Mouse (Mus musculus) kidney, embryonic 15.5 days (tissue): ENCODE data around the gene Zfyve19. TPM values are rescaled to one million over a fixed set of nuclear protein-coding genes. Genes with fewer than 3 reads are reported as not detected.
A peak's percentile ranks its signal among the peaks of the same experiment; 100 is the strongest.

Experiments
- ATAC-seq: fragments of 200-750 bp; cut with Nextera tagmentation; replicated peaks from 2 replicates; pipeline ENCODE4 v1.8.0; 2017; ENCODE audit warnings: moderate TSS enrichment; ENCODE audit not compliant: low FRiP score
- H3K27ac ChIP-seq: fragments of 300-500 bp; sonication (generic); 2 replicates; pipeline ENCODE4 v1.5.1; 2015; ENCODE audit warnings: mild to moderate bottlenecking, inconsistent platforms
- H3K27me3 ChIP-seq: fragments of 300-500 bp; sonication (generic); 2 replicates; pipeline ENCODE4 v1.6.1; 2015; ENCODE audit warnings: inconsistent platforms
- H3K36me3 ChIP-seq: fragments of 300-500 bp; sonication (generic); 2 replicates; pipeline ENCODE4 v1.6.1; 2015; ENCODE audit warnings: inconsistent platforms
- H3K4me1 ChIP-seq: fragments of 300-500 bp; sonication (generic); 2 replicates; pipeline ENCODE4 v1.6.1; 2015; ENCODE audit warnings: inconsistent platforms
- H3K4me2 ChIP-seq: fragments of 300-500 bp; sonication (generic); 2 replicates; pipeline ENCODE4 v1.6.1; 2015; ENCODE audit warnings: moderate library complexity, mild to moderate bottlenecking, inconsistent platforms
- H3K4me3 ChIP-seq: fragments of 300-500 bp; sonication (generic); replicated peaks from 2 replicates; pipeline ENCODE4 v1.5.1; 2015; ENCODE audit warnings: mild to moderate bottlenecking, inconsistent platforms
- H3K9ac ChIP-seq: fragments of 300-500 bp; sonication (generic); 2 replicates; pipeline ENCODE4 v1.6.1; 2015; ENCODE audit warnings: mild to moderate bottlenecking, inconsistent platforms
- H3K9me3 ChIP-seq: fragments of 300-500 bp; sonication (generic); replicated peaks from 2 replicates; pipeline ENCODE4 v1.6.1; 2016; ENCODE audit warnings: inconsistent platforms
- WGBS: fragments of 180-500 bp; shearing (Covaris S2); methylation state at CpG from one replicate; pipeline ENCODE4 v1.1.7; 2015; ENCODE audit warnings: mixed read lengths; 5-methylcytosine and 5-hydroxymethylcytosine counted together
- polyA plus RNA-seq: library from polyadenylated mRNA; unstranded; fragments of >200 nt; fragmentation: Nextera tagmentation; extraction: Ambion mirVana; gene quantifications from 2 replicates; pipeline ENCODE4 v1.2.1, GENCODE M21; 2015

The Zfyve19 gene
- polyA plus RNA-seq, 1 experiment from 2014 or later: 55.4 TPM

- no peak overlapping the region for H3K27ac ChIP-seq
- no peak for ATAC-seq
Measured at GRCm38 (mm10) chr2:119240075-119240818, 31.8 kb downstream of the Zfyve19 start.

GRCm38 (mm10) chr2:119240819-119241186 is 32.4 kb downstream of the Zfyve19 start:
- peaks cover 44% of the 10 kb centered on the region for H3K27me3 ChIP-seq
- no peak overlapping the region for H3K27ac ChIP-seq
- no peak for ATAC-seq
- H3K9ac ChIP-seq: no peak overlapping the region
- no peak overlapping the region for H3K4me2 ChIP-seq
- H3K4me3 ChIP-seq: no peak overlapping the region
- no peaks in the 10 kb centered on the region for H3K36me3 ChIP-seq
- 89% methylated on average over 4 of the region's 4 CpGs for WGBS
- H3K9me3 ChIP-seq: no peaks in the 10 kb centered on the region
- peaks cover 26% of the 10 kb centered on the region for H3K4me1 ChIP-seq

More at GRCm38 (mm10) chr2:119240075-119240818, 31.8 kb downstream of the Zfyve19 start:
- Histone ChIP-seq H3K9ac (no peak overlapping the region), H3K4me2 (peak overlapping the region; percentile 93; the same call in 1 of the 2 replicates), H3K4me1 (peaks cover 26% of the 10 kb centered on the region), H3K27me3 (peaks cover 49% of the 10 kb centered on the region), H3K36me3 (no peaks in the 10 kb centered on the region), H3K4me3 (no peak overlapping the region), H3K9me3 (no peaks in the 10 kb centered on the region)
- WGBS: 52% methylated on average over 4 of the region's 4 CpGs

GRCm38 (mm10) chr2:119242548-119242947 is 34.1 kb downstream of the Zfyve19 start:
- Histone ChIP-seq H3K9me3 (no peaks in the 10 kb centered on the region), H3K4me3 (no peak overlapping the region), H3K4me1 (peaks cover 13% of the 10 kb centered on the region), H3K9ac (no peak overlapping the region), H3K27me3 (peaks cover 26% of the 10 kb centered on the region), H3K27ac (no peak overlapping the region), H3K36me3 (0 out of 2 replicates have a peak, but pooled peaks cover 5% of the 10 kb centered on the region), H3K4me2 (no peak overlapping the region)
- WGBS: 70% methylated on average over 9 of the region's 9 CpGs
- ATAC-seq: peak; percentile 61; the same call in 1 of the 2 replicates

- no peak overlapping the region for H3K27ac ChIP-seq
- peaks cover 1% of the 10 kb centered on the region for H3K27me3 ChIP-seq
- H3K36me3 ChIP-seq: 0 out of 2 replicates have a peak, but pooled peaks cover 5% of the 10 kb centered on the region
- peaks cover 4% of the 10 kb centered on the region; the same call in 1 of the 2 replicates for H3K4me1 ChIP-seq
- WGBS: 77% methylated on average over 7 of the region's 7 CpGs
- no peak for ATAC-seq
- H3K9me3 ChIP-seq: no peaks in the 10 kb centered on the region
- H3K4me2 ChIP-seq: no peak overlapping the region
- no peak overlapping the region for H3K4me3 ChIP-seq
- H3K9ac ChIP-seq: no peak overlapping the region
Measured at GRCm38 (mm10) chr2:119245246-119245645, 36.8 kb downstream of the Zfyve19 start.

- no peak overlapping the region for H3K4me2 ChIP-seq
- no peak overlapping the region for H3K27ac ChIP-seq
- peaks cover 4% of the 10 kb centered on the region; the same call in 1 of the 2 replicates for H3K4me1 ChIP-seq
- no peak for ATAC-seq
- WGBS: 83% methylated on average over 9 of the region's 9 CpGs
- H3K27me3 ChIP-seq: peaks cover 3% of the 10 kb centered on the region; the same call in 1 of the 2 replicates
- no peak overlapping the region for H3K4me3 ChIP-seq
- no peak overlapping the region for H3K9ac ChIP-seq
- no peaks in the 10 kb centered on the region for H3K9me3 ChIP-seq
- 0 out of 2 replicates have a peak, but pooled peaks cover 5% of the 10 kb centered on the region for H3K36me3 ChIP-seq
Measured at GRCm38 (mm10) chr2:119247904-119248303, 39.5 kb downstream of the Zfyve19 start.

- Histone ChIP-seq H3K36me3 (0 out of 2 replicates have a peak, but pooled peaks cover 5% of the 10 kb centered on the region), H3K9me3 (no peaks in the 10 kb centered on the region), H3K4me1 (peaks cover 4% of the 10 kb centered on the region; the same call in 1 of the 2 replicates), H3K27me3 (peaks cover 16% of the 10 kb centered on the region), H3K27ac (no peak overlapping the region), H3K4me3 (no peak overlapping the region), H3K9ac (no peak overlapping the region), H3K4me2 (no peak overlapping the region)
- 66% methylated on average over 4 of the region's 4 CpGs for WGBS
- no peak for ATAC-seq
Measured at GRCm38 (mm10) chr2:119249592-119250061, 41.2 kb downstream of the Zfyve19 start.

GRCm38 (mm10) chr2:119250377-119250776 is 42.0 kb downstream of the Zfyve19 start:
- ATAC-seq: no peak
- H3K4me3 ChIP-seq: no peak overlapping the region
- WGBS: 68% methylated on average over 5 of the region's 5 CpGs
- H3K9me3 ChIP-seq: no peaks in the 10 kb centered on the region
- H3K27ac ChIP-seq: no peak overlapping the region
- H3K27me3 ChIP-seq: peaks cover 24% of the 10 kb centered on the region
- 0 out of 2 replicates have a peak, but pooled peaks cover 5% of the 10 kb centered on the region for H3K36me3 ChIP-seq
- no peak overlapping the region for H3K4me2 ChIP-seq
- no peak overlapping the region for H3K9ac ChIP-seq
- peaks cover 4% of the 10 kb centered on the region; the same call in 1 of the 2 replicates for H3K4me1 ChIP-seq

GRCm38 (mm10) chr2:119250826-119251478 is 42.5 kb downstream of the Zfyve19 start:
- H3K4me1 ChIP-seq: peaks cover 4% of the 10 kb centered on the region; the same call in 1 of the 2 replicates
- H3K36me3 ChIP-seq: 0 out of 2 replicates have a peak, but pooled peaks cover 5% of the 10 kb centered on the region
- ATAC-seq: peak; percentile 69
- H3K27me3 ChIP-seq: peaks cover 27% of the 10 kb centered on the region
- H3K9ac ChIP-seq: no peak overlapping the region; the same call in 1 of the 2 replicates
- peak overlapping the region; percentile 25; the same call in 1 of the 2 replicates for H3K27ac ChIP-seq
- no peaks in the 10 kb centered on the region for H3K9me3 ChIP-seq
- 15% methylated on average over 11 of the region's 11 CpGs for WGBS
- H3K4me2 ChIP-seq: peak overlapping the region; percentile 38; the same call in 1 of the 2 replicates
- no peak overlapping the region for H3K4me3 ChIP-seq

- no peak for ATAC-seq
- no peak overlapping the region for H3K27ac ChIP-seq
- peaks cover 4% of the 10 kb centered on the region; the same call in 1 of the 2 replicates for H3K4me1 ChIP-seq
- H3K36me3 ChIP-seq: no peaks in the 10 kb centered on the region
- 14% methylated on average over 7 of the region's 7 CpGs for WGBS
- no peak overlapping the region for H3K9ac ChIP-seq
- H3K9me3 ChIP-seq: no peaks in the 10 kb centered on the region
- H3K4me3 ChIP-seq: no peak overlapping the region
- H3K4me2 ChIP-seq: no peak overlapping the region
- peaks cover 36% of the 10 kb centered on the region for H3K27me3 ChIP-seq
Measured at GRCm38 (mm10) chr2:119254976-119255375, 46.6 kb downstream of the Zfyve19 start.

- peaks cover 10% of the 10 kb centered on the region for H3K4me1 ChIP-seq
- no peak for ATAC-seq
- 74% methylated on average over 1 of the region's 1 CpGs for WGBS
Measured at GRCm38 (mm10) chr2:119260518-119260917, 52.1 kb downstream of the Zfyve19 start.

GRCm38 (mm10) chr2:119261326-119261725 is 52.9 kb downstream of the Zfyve19 start:
- Histone ChIP-seq H3K4me1 (peaks cover 10% of the 10 kb centered on the region), H3K27ac (no peak overlapping the region), H3K9ac (no peak overlapping the region), H3K4me3 (no peak overlapping the region), H3K4me2 (no peak overlapping the region), H3K27me3 (peaks cover 9% of the 10 kb centered on the region; the same call in 1 of the 2 replicates), H3K36me3 (no peaks in the 10 kb centered on the region), H3K9me3 (no peaks in the 10 kb centered on the region)
- ATAC-seq: no peak
- 57% methylated on average over 2 of the region's 2 CpGs for WGBS

More at GRCm38 (mm10) chr2:119260518-119260917, 52.1 kb downstream of the Zfyve19 start:
- no peak overlapping the region for H3K4me3 ChIP-seq
- no peaks in the 10 kb centered on the region for H3K9me3 ChIP-seq
- no peaks in the 10 kb centered on the region for H3K36me3 ChIP-seq
- H3K27ac ChIP-seq: no peak overlapping the region
- H3K27me3 ChIP-seq: peaks cover 11% of the 10 kb centered on the region
- no peak overlapping the region for H3K9ac ChIP-seq
- H3K4me2 ChIP-seq: no peak overlapping the region

- ATAC-seq: peak; percentile 76
- 14% methylated on average over 8 of the region's 8 CpGs for WGBS
Measured at GRCm38 (mm10) chr2:119262978-119263377, 54.6 kb downstream of the Zfyve19 start.

More at GRCm38 (mm10) chr2:119262978-119263377, 54.6 kb downstream of the Zfyve19 start:
- Histone ChIP-seq H3K27me3 (no peaks in the 10 kb centered on the region; the same call in 1 of the 2 replicates), H3K9me3 (no peaks in the 10 kb centered on the region), H3K4me1 (peaks cover 10% of the 10 kb centered on the region), H3K36me3 (no peaks in the 10 kb centered on the region), H3K4me2 (peak overlapping the region; percentile 41), H3K27ac (no peak overlapping the region), H3K9ac (no peak overlapping the region), H3K4me3 (no peak overlapping the region)
